In genomic region chr3:119256516-119256915, GRCm38 (mm10) we compare ENCODE assay signal across 9 mouse cellular contexts.
DNase-seq lines count a peak whose midpoint lies in the region; ATAC-seq and TF ChIP-seq lines count a peak whose summit lies in the region.
"Had no signal": no experiment of that assay in that cellular context is flagged by ENCODE, and none has a peak within 500 bp of the region (broad histone marks: within the 10 kb centered on the region; RNA-seq: fewer than 3 reads in every experiment).

No protein-coding gene starts in this region.

- 52% methylated on average over 5 of the region's 5 CpGs for WGBS in lung, embryonic 14.5 days
- WGBS in midbrain, postnatal 0 days, result 38% methylated on average over 5 of the region's 5 CpGs

- TF ChIP-seq POLR2A in cortical plate, adult 2 months (IDR thresholded peaks at IDR 0.05; ENCODE audit: extremely low read depth, insufficient read depth, low read length), result no peak

- no peak overlapping the region for H3K4me2 ChIP-seq in lung, embryonic 14.5 days
- H3K4me2 ChIP-seq in midbrain, postnatal 0 days (ENCODE audit: low read depth, low read length, poor library complexity, severe bottlenecking), result no peak overlapping the region

- no peak overlapping the region for H3K4me3 ChIP-seq in lung, embryonic 14.5 days (ENCODE audit: low read depth, low read length)
- H3K4me3 ChIP-seq in cortical plate, adult 2 months (ENCODE audit: insufficient read depth, low read length), result no peak overlapping the region
- H3K4me3 ChIP-seq in midbrain, postnatal 0 days (ENCODE audit: low read depth, low read length), result no peak overlapping the region

- H3K36me3 ChIP-seq in lung, embryonic 14.5 days (ENCODE audit: insufficient read depth), result no peaks in the 10 kb centered on the region
- no peaks in the 10 kb centered on the region for H3K36me3 ChIP-seq in midbrain, postnatal 0 days (ENCODE audit: insufficient read depth, low read length)

- no peak overlapping the region for H3K9ac ChIP-seq in lung, embryonic 14.5 days
- no peak overlapping the region for H3K9ac ChIP-seq in midbrain, postnatal 0 days (replicated peaks; ENCODE audit: low read length, poor library complexity, severe bottlenecking)

- TF ChIP-seq CTCF in lung, embryonic 14.5 days (IDR thresholded peaks at IDR 0.05; ENCODE audit: low read depth), result peak; percentile 47
- peak; percentile 27; the same call in 1 of the 2 replicates for TF ChIP-seq CTCF in cortical plate, adult 2 months (IDR thresholded peaks at IDR 0.05; ENCODE audit: extremely low read depth, insufficient read depth, low read length)
- peak; percentile 71 for TF ChIP-seq CTCF in midbrain, postnatal 0 days (IDR thresholded peaks at IDR 0.05)

- H3K4me1 ChIP-seq in lung, embryonic 14.5 days (ENCODE audit: insufficient read depth), result no peaks in the 10 kb centered on the region
- H3K4me1 ChIP-seq in cortical plate, adult 2 months (ENCODE audit: control insufficient read depth, insufficient read depth, low read length), result no peaks in the 10 kb centered on the region
- no peaks in the 10 kb centered on the region for H3K4me1 ChIP-seq in midbrain, postnatal 0 days (ENCODE audit: insufficient read depth, low read length)

- no peak overlapping the region for H3K27ac ChIP-seq in lung, embryonic 14.5 days (ENCODE audit: low read depth)
- H3K27ac ChIP-seq in cortical plate, adult 2 months (ENCODE audit: insufficient read depth, low read length), result no peak overlapping the region
- no peak overlapping the region for H3K27ac ChIP-seq in midbrain, postnatal 0 days (ENCODE audit: low read depth, low read length)

- no peaks in the 10 kb centered on the region for H3K9me3 ChIP-seq in lung, embryonic 14.5 days (ENCODE audit: low read depth, low read length)
- H3K9me3 ChIP-seq in midbrain, postnatal 0 days (ENCODE audit: low read length), result no peaks in the 10 kb centered on the region

- DNase-seq in cerebellum, postnatal 25 days, result peak; percentile 10 to 52
- DNase-seq in cerebellum, adult 8-10 months, result no peak
- DNase-seq in lung, embryonic 14.5 days, result peak; percentile 31
- no peak for DNase-seq in lung, adult 18-20 months
- DNase-seq in midbrain, postnatal 0 days (ENCODE audit: low spot score), result peak; percentile 67
- no peak for DNase-seq in thymus, adult 18-20 months

- no peaks in the 10 kb centered on the region for H3K27me3 ChIP-seq in lung, embryonic 14.5 days (ENCODE audit: insufficient read depth, low read length)
- no peaks in the 10 kb centered on the region for H3K27me3 ChIP-seq in midbrain, postnatal 0 days (ENCODE audit: insufficient read depth, low read length)

- ATAC-seq in lung, embryonic 14.5 days (ENCODE audit: insufficient read depth), result no peak
- ATAC-seq in midbrain, postnatal 0 days (ENCODE audit: low FRiP score), result no peak
- ATAC-seq in erythroblast, adult 5-6 weeks (replicated peaks; ENCODE audit: low FRiP score, poor library complexity, severe bottlenecking), result no peak
- ATAC-seq: CD4-positive, CD25-positive, alpha-beta regulatory T cell, adult 4 months had no signal

Comparison
In these comparisons a context has a peak if more than half of its experiments do, and no peak if none do; other contexts are left out.
1. DNase-seq: peak in cerebellum, postnatal 25 days (2 of 2), lung, embryonic 14.5 days (single experiment) and midbrain, postnatal 0 days (single experiment); none in cerebellum, adult 8-10 months (single experiment), lung, adult 18-20 months (0 of 2) and thymus, adult 18-20 months (0 of 2).
2. Peak in every context shown above with its lines, with median percentiles within 50 percentile points of each other: CTCF ChIP-seq.